Mouse (Mus musculus): ENCODE data around the gene Spint1. TPM values are rescaled to one million over a fixed set of nuclear protein-coding genes. Genes with fewer than 3 reads are reported as not detected.
A peak's percentile ranks its signal among the peaks of the same experiment; 100 is the strongest.

Spint1 gene
- polyA plus RNA-seq, 1 experiment: 3.6 TPM

- Histone ChIP-seq H3K4me3 (ENCODE audit: control insufficient read depth, low read depth, low read length) (no peak overlapping the region), H3K27ac (ENCODE audit: control insufficient read depth, insufficient read depth, low read depth, low read length) (no peak overlapping the region), H3K36me3 (ENCODE audit: control insufficient read depth, insufficient read depth, low read length) (no peaks in the 10 kb centered on the region), H3K27me3 (ENCODE audit: control insufficient read depth, insufficient read depth, low read length) (no peaks in the 10 kb centered on the region), H3K4me1 (ENCODE audit: control insufficient read depth, insufficient read depth, low read length) (no peaks in the 10 kb centered on the region)
- TF ChIP-seq POLR2A (IDR thresholded peaks at IDR 0.05; ENCODE audit: control insufficient read depth, low read depth, low read length): no peak
- TF ChIP-seq CTCF (IDR thresholded peaks at IDR 0.05; ENCODE audit: control insufficient read depth, insufficient read depth, insufficient replicate concordance, low read depth, low read length): no peak
Observed at GRCm38 (mm10) chr2:119245246-119245645, 8.1 kb downstream of the Spint1 start.

DNA sequence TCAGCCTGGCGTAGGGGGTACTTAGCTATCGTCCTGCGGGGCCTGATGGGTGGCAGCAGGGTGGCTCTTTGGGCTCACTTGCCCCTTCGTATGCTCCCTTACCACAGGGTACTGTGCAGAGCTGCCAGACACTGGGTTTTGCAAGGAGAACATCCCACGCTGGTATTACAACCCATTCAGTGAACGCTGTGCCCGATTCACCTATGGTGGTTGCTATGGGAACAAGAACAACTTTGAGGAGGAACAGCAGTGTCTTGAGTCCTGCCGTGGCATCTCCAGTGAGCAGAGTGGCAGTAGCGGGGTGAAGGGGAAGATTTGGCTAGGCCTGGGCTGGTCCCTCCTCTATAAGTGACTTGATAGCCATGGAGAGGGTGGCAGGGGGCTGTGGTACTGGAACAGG lies 10.7 kb downstream of the Spint1 start:
- Histone ChIP-seq H3K27ac (ENCODE audit: control insufficient read depth, insufficient read depth, low read depth, low read length) (no peak overlapping the region), H3K27me3 (ENCODE audit: control insufficient read depth, insufficient read depth, low read length) (no peaks in the 10 kb centered on the region), H3K4me1 (ENCODE audit: control insufficient read depth, insufficient read depth, low read length) (peaks cover 4% of the 10 kb centered on the region; the same call in 1 of the 2 replicates), H3K4me3 (ENCODE audit: control insufficient read depth, low read depth, low read length) (no peak overlapping the region), H3K36me3 (ENCODE audit: control insufficient read depth, insufficient read depth, low read length) (no peaks in the 10 kb centered on the region)
- no peak for TF ChIP-seq CTCF (IDR thresholded peaks at IDR 0.05; ENCODE audit: control insufficient read depth, insufficient read depth, insufficient replicate concordance, low read depth, low read length)
- TF ChIP-seq POLR2A (IDR thresholded peaks at IDR 0.05; ENCODE audit: control insufficient read depth, low read depth, low read length): no peak

DNA sequence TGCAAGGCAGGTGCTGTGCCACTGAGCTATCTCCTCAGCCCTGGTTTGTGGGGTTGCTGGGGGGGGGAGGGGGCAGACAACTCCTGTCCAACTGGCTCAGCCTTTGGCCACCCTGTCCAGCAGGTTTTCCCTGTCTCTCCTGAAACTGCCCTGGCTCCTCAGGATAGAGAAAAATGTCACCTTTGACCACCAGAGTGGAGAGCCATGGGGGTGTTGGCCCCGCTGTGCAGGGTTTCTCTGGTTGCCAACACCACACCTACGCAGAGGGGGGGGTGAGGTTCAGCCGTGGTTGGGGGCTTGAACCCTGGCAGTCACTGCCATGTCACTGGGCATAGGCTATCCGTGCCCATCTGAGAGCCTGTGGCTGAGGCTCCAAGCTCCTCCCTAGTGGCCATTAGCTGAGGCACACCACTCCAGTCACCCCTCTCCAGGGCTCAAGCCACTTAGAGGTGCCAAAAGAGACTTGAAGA lies 12.5 kb downstream of the Spint1 start:
- H3K27me3 ChIP-seq (ENCODE audit: control insufficient read depth, insufficient read depth, low read length): no peaks in the 10 kb centered on the region
- TF ChIP-seq POLR2A (IDR thresholded peaks at IDR 0.05; ENCODE audit: control insufficient read depth, low read depth, low read length) (no peak), CTCF (IDR thresholded peaks at IDR 0.05; ENCODE audit: control insufficient read depth, insufficient read depth, insufficient replicate concordance, low read depth, low read length) (no peak)
- no peak overlapping the region for H3K27ac ChIP-seq (ENCODE audit: control insufficient read depth, insufficient read depth, low read depth, low read length)
- peaks cover 4% of the 10 kb centered on the region; the same call in 1 of the 2 replicates for H3K4me1 ChIP-seq (ENCODE audit: control insufficient read depth, insufficient read depth, low read length)
- no peaks in the 10 kb centered on the region for H3K36me3 ChIP-seq (ENCODE audit: control insufficient read depth, insufficient read depth, low read length)
- H3K4me3 ChIP-seq (ENCODE audit: control insufficient read depth, low read depth, low read length): no peak overlapping the region

GRCm38 (mm10) chr2:119250377-119250776 lies 13.2 kb downstream of the Spint1 start:
- TF ChIP-seq POLR2A (IDR thresholded peaks at IDR 0.05; ENCODE audit: control insufficient read depth, low read depth, low read length) (no peak), CTCF (IDR thresholded peaks at IDR 0.05; ENCODE audit: control insufficient read depth, insufficient read depth, insufficient replicate concordance, low read depth, low read length) (no peak)
- H3K36me3 ChIP-seq (ENCODE audit: control insufficient read depth, insufficient read depth, low read length): no peaks in the 10 kb centered on the region

DNA sequence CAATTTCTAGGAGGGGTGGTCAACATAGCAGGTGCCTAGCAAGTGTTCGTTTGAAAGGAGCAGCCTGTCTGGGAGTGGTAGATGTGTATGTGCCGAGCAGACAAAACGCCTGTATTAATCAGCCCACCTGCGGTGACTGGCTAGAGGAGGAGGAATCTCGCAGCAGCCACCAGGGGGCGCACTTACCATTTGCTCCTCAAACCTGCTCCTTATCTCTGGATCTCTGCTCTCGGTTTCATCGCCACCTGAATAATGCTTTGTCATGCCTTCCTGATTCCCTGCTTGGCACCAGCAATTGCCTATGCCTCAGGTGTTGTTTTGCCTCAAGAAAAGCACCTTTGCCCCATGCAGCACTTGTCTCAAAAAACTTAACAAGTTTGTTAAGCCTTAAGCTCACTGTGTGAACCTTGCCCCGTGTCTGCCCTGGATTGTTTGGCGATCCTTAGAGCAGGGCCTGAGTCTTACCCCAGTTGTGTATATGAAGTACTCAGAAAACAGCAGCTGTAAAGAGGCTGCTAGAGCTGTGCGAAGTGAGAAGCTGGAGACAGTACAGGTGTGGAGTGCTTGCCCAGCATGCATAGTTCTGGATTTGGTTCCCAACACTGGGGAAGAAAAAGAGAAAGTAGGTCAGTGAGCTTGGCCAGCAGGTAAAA lies 13.8 kb downstream of the Spint1 start:
- Histone ChIP-seq H3K27ac (ENCODE audit: control insufficient read depth, insufficient read depth, low read depth, low read length) (no peak overlapping the region), H3K4me1 (ENCODE audit: control insufficient read depth, insufficient read depth, low read length) (peaks cover 4% of the 10 kb centered on the region; the same call in 1 of the 2 replicates), H3K4me3 (ENCODE audit: control insufficient read depth, low read depth, low read length) (no peak overlapping the region; the same call in 1 of the 2 replicates), H3K27me3 (ENCODE audit: control insufficient read depth, insufficient read depth, low read length) (no peaks in the 10 kb centered on the region), H3K36me3 (ENCODE audit: control insufficient read depth, insufficient read depth, low read length) (no peaks in the 10 kb centered on the region)
- no peak for TF ChIP-seq POLR2A (IDR thresholded peaks at IDR 0.05; ENCODE audit: control insufficient read depth, low read depth, low read length)
- peak; percentile 95 for TF ChIP-seq CTCF (IDR thresholded peaks at IDR 0.05; ENCODE audit: control insufficient read depth, insufficient read depth, insufficient replicate concordance, low read depth, low read length)

More at GRCm38 (mm10) chr2:119250377-119250776, 13.2 kb downstream of the Spint1 start:
- Histone ChIP-seq H3K27ac (ENCODE audit: control insufficient read depth, insufficient read depth, low read depth, low read length) (no peak overlapping the region), H3K4me3 (ENCODE audit: control insufficient read depth, low read depth, low read length) (no peak overlapping the region), H3K4me1 (ENCODE audit: control insufficient read depth, insufficient read depth, low read length) (peaks cover 4% of the 10 kb centered on the region; the same call in 1 of the 2 replicates), H3K27me3 (ENCODE audit: control insufficient read depth, insufficient read depth, low read length) (no peaks in the 10 kb centered on the region)

DNA sequence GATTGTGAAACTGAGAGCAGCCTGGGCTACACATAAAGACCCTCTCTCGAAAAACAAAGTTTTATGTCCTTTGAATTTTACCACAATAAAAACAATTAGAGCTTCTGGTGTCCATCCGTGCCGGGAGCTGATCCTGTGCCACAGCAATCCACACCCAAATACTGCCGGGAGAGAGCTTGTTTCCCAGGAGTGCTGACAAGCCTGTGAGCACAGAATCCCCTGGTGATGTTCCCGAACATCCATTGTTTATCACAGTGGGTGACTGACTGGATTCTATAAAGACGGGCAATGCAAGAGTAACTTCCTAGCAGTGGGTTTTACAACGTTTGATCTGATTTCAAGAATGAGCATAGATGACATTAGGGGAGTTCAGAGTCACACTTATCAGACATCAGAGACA lies 17.8 kb downstream of the Spint1 start:
- Histone ChIP-seq H3K27me3 (ENCODE audit: control insufficient read depth, insufficient read depth, low read length) (no peaks in the 10 kb centered on the region), H3K4me3 (ENCODE audit: control insufficient read depth, low read depth, low read length) (no peak overlapping the region)
- no peak for TF ChIP-seq CTCF (IDR thresholded peaks at IDR 0.05; ENCODE audit: control insufficient read depth, insufficient read depth, insufficient replicate concordance, low read depth, low read length)
- TF ChIP-seq POLR2A (IDR thresholded peaks at IDR 0.05; ENCODE audit: control insufficient read depth, low read depth, low read length): no peak

GRCm38 (mm10) chr2:119260518-119260917 lies 23.4 kb downstream of the Spint1 start:
- Histone ChIP-seq H3K36me3 (ENCODE audit: control insufficient read depth, insufficient read depth, low read length) (no peaks in the 10 kb centered on the region), H3K4me3 (ENCODE audit: control insufficient read depth, low read depth, low read length) (no peak overlapping the region), H3K4me1 (ENCODE audit: control insufficient read depth, insufficient read depth, low read length) (no peaks in the 10 kb centered on the region), H3K27ac (ENCODE audit: control insufficient read depth, insufficient read depth, low read depth, low read length) (no peak overlapping the region), H3K27me3 (ENCODE audit: control insufficient read depth, insufficient read depth, low read length) (no peaks in the 10 kb centered on the region)
- no peak for TF ChIP-seq POLR2A (IDR thresholded peaks at IDR 0.05; ENCODE audit: control insufficient read depth, low read depth, low read length)
- no peak for TF ChIP-seq CTCF (IDR thresholded peaks at IDR 0.05; ENCODE audit: control insufficient read depth, insufficient read depth, insufficient replicate concordance, low read depth, low read length)

More for the DNA sequence above, 17.8 kb downstream of the Spint1 start:
- no peak overlapping the region for H3K27ac ChIP-seq (ENCODE audit: control insufficient read depth, insufficient read depth, low read depth, low read length)
- H3K36me3 ChIP-seq (ENCODE audit: control insufficient read depth, insufficient read depth, low read length): no peaks in the 10 kb centered on the region
- peaks cover 4% of the 10 kb centered on the region; the same call in 1 of the 2 replicates for H3K4me1 ChIP-seq (ENCODE audit: control insufficient read depth, insufficient read depth, low read length)
